Mouse (Mus musculus) cerebellum, adult 18-20 months (tissue): ENCODE results near the gene Stn1.
A peak's percentile ranks its signal among the peaks of the same experiment; 100 is the strongest.

ENCODE experiments used
- DNase-seq, 2 experiments: peaks; one replicate each; pipeline ENCODE4 v3.0.0; 2021

Stn1 gene

DNA sequence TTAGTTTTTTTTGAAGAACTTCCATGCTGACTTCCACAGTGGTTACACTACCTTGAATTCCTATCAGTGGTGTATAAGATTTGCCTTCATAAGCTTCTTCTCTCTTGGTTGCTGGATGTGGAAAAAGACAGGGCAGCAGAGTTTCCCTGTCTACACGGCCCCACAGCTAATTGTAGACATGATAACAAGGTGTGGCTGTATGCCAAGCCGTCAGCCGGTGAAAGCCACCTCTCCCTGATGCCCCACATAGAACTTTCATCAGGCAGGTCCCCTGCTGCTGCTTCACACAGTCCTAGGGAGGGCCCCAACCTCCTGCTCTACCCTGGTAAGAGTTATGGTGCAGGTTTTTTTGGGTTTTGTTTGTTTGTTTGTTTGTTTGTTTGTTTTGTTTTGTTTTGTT is 68.6 kb downstream of the Stn1 start:
- DNase-seq: no peak

DNA sequence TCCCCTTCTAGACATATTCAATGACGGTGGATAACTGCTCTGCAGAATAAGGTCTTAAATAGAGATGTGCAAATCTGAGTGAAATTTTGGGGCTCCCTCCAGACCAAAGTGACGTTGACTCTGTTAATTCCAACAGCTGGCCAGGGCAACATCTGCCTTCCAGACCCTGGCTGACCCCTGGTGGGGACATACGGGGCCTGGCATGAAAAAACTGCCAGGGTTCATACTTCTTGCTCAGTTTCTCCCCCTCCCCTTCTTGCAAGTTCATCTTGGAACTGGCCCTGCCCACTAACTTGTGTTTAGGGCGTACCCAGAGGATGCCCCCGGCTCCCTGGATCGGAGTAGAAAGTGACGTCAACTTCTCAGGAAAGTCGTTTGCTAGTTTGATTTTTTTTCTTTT is 70.5 kb downstream of the Stn1 start:
- no peak for DNase-seq

DNA sequence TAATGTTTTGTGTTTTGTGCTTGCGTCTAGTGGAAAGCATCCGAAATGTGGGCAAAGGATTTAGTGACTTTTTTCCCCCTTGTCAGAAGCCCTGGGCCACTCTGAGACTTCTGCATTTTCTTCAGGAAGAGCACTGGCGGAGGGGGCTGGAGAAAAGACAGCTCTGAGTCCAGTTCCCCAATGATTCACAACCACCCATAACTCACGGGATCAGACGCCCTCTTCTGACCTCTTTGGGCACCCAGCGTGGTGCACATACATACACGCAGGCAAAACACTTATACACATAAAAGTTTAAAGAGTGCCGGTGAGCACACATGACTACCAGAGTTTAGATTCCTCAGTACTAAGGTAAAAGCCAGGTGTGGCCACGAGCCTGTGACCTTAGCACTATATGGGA is 71.8 kb downstream of the Stn1 start:
- no peak for DNase-seq

DNA sequence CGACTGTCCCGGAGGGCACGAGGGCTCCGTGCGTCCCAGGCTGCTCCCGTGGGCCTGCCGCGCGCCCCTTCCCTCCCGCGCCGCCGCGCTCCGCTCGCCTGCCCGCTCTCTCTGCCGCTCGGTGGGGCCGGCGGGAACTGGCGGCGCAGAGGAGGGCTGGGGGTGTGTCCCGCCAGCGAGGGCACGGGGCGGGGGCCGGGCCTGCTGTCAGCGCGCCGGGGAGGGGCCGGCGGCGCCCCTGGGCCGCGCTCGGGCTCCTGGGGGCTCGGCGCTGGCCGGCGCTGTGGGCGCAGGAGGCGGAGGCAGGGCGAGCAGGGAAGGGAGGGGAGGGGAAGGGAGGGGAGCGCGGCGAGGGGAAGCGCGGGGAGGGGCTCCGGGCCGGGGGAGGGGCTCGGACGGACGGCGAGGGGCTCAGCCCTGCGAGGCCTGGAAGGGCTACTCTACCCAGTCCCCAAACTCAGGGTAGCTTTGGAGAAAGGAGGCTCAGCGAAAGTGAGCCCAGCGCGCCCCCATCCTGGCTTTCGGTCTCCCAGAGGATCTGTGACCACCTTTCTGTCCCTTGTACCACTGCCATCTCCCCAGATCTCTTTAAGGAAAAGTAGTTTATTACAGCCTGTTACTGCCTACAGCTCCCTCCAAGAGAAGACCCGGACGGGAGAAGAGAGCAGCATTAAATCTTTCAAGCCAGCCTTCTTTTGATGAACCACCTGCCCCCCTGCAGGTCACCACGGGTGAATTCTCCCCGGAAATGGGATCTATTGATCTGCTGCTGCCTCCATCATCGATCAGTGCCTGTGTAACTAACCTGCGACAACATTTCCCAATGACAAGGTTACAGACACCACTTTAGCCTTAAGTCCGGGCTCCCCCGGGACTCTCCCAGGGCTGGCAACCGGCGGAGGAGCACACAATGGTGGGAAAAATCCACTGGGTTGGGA is 72.7 kb downstream of the Stn1 start, which contains the start of gene Sh3pxd2a:
Sh3pxd2a (minus strand) TSS at position 98 of the 938 bp plus-strand sequence.
- DNase-seq: peak in 1 of 2 experiments; percentile 10

DNA sequence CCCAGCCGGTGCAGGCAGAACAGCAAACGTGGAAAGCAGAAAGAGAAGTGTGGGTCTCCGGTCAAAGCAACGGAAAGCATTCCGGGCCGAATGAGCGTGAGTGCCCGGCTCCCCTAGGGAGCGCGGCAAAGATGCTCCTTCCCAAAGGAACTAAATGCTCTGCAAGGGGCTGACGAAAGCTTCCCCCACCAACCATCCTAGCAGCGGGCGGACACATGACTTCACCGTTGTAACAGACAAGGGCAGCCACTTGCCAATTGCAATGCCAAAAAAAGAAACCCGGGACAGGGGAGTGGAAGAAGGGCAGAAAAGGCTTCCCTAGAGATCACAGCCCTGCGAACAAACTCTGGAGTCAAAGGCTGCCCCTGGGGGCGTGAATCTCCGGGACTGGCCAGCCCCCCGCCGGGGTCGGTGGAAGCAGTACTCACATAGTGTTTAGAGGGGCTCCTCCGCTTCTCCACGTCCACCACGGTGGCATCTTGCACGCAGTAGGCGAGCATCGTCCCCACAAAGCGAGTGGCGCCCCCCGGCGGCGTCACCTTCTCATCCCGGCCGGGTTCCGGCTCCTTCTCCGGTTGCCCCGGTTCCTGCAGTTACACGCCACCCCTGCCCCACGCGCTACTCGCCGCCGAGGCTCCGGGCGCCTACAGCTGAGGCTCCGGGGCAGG is 73.5 kb downstream of the Stn1 start:
- DNase-seq: peak; percentile 20 to 48

DNA sequence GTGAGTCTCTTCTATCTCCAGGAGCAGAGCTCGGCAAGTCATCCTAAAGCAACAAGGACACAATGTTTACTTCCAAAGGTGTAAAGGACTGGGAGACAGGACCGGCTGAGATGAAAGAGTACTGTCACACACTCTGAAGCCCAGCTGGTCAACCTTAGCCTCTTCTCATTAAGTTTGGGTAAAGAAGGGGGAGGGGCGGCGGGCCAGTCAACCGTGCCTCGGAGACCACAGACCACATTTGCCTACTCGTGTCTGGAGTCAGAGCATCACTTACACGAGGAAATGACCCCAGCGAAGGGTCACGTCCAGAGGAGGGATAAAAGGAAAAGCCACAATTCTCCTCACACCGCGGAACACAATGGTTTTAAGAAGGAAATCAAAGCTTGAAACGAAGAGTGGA is 74.1 kb downstream of the Stn1 start:
- no peak for DNase-seq

DNA sequence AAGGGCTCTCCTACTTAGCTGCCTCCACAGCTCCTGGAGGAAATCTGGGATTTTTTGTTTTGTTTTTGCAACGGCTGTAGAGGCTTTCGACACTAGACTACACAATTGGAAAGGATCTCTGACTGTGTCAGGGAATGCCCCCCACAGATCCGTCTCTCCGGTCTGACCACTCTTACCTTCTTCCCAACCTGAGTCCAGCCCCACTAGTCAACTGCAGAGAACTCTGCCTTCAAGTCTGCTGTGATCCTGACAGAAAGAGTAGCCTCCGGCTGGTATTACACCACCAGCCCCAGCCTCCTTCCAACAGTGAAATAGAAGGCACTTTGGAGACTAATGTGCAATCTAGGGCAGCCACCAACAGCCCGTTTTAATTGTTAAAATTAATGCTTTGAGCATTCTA is 74.6 kb downstream of the Stn1 start:
- no peak for DNase-seq

DNA sequence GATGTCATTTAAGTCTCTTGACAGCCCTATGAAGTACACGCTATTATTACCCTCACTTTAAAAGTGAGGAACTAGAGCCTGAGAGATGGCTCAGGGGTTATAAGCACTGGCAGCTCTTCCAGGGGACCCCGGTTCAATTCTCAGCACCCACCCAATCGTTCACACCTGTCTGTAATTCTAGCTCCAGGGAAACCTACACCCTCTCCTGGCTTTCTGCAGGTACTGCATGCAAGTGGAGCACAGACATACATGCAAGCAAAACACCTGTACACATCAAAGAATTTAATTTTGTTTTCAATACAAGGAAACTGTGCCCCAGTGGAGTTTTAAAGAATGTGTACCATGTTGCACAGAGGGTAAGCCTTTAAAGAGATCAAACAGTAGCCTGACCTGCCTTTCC is 75.5 kb downstream of the Stn1 start:
- no peak for DNase-seq

DNA sequence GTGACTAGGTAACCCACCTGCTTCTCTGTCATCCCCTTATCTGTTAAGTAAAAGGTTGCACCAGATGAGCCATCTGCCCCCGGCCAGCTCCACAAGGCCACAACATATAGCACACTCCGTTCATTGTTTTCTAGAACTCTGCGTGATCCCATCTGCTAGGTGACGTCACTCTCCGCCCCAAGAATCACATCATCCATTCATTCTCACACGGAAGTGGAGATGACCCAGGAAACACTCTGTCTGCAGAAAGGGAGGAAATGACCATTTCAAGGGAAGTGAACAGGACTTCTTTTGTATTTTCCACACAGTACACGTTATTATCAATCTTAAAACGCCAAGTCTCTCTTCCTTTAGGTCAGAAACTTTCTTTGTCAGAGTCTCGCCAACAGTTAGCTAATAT is 75.9 kb downstream of the Stn1 start:
- no peak for DNase-seq

DNA sequence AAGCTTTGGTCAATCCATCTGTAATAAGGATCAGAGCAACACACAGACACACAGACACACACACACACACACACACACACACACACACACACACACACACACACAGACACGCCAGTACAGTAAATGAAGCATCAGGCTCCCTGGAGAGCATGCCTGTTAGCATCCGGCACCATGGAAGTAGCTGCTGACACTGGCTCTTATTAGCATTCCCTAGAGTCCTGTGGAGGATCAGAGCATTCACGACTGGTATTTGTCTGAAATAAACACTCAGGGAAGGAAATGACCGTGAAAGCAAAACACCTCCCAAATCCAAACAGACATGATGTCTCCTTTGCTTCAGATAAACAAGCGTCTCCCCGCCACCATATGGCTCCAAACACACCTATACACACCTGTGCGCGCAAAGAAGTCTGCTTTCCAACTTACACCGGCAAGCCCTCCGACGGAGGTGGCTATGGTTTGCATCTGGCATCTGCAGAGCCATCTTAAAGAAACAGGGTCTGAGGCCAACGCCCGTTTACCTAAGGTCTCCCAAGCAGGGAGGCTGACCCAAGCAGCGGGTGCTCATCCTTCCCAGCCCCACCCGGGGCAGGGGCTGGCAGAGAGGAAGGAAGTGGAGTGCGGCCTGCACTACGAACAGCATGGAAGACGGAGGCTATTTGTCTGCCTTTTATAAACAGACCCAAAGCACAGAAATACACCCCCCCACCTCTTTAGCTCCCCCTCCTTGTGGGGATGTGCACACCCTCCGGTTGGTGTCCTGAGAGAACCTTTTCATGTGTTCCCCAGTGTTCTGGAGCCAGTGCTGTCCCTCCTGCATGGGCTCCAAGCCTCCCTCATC is 77.0 kb downstream of the Stn1 start:
- no peak for DNase-seq

DNA sequence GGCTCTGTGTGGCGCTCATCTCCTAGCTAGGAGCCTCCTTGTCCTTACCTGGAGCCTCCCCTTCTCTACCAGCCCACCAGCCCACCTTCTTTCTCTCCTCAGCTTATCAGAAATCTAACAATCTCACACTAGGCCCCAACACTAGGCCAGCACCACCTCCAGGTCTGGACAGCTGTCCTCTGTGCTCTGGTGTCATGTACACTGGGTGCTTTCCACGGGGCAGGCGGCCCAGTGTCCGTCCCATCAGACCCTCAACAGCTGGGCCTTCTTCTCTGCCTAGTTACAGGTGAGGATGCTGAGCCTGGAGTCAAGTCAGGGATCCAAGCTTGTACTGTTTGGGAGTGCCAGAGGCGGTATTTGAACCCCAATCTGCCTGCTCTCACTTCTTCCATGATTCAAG is 78.1 kb downstream of the Stn1 start:
- no peak for DNase-seq

DNA sequence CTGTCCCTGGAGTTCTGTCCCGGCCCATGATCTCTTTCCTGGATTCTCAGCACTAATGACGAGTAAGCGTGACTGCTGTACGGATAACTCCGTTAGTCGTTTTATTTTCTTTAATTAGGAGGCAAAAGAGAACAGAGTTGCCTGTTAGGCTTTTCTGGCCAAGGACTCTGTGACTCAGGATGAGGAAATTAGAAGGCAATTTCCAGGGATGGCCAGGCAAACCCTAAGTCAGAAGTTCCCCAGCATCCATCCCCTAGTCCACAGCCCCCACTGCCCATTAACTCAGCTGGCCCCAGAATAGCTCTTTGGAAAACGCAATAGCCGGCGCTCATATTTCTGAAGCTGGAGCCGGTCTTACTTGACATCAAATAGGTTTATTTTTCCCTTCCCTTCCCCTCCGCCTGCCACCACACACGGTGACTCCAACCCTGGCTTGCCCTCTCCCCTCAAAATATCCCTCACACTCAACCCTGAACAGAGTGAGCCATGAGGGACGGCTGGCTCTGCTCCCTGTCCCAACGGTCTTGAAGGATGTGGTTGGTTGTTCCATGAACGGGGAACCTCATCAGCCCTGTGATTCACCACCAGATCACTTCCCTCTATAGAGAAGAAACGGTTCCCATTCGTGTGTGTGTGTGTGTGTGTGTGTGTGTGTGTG is 78.7 kb downstream of the Stn1 start:
- DNase-seq: no peak

DNA sequence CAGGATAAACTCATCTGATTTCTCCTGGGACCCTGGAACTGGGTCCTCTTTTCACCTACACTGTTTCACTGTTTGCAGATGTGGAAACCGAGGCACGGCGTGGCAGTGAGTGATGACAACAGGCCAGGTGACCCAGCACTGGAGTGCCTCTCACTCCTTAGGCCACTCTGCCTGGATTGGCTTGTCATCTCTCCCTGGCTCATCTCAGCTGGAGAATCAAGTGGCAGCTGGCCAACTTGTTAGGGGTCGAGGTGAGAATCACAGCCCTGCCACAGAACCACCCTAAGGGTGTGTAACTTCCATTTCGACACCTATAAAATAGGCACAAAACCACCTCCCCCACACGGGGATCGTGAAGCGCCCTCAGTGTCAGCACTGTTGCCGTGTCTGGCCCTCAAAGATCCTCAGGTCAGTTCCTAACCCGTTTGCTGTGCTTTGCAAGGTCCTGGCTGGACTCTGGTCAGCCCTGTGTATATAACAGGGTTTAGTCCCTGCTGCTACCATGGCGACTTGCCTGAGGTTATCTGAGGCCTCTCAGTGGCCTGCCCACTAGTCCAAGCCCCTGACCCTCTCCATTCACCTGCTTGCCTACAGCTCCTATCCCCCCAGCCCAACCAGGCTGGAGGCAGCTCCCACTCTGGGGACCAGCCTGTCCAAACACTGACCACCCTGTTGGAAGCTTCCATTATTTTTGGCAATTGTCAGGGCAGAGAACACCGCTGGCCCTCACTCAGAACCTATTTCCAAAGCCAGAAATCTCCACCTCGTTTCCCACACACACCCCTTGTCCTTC is 79.4 kb downstream of the Stn1 start:
- no peak for DNase-seq

DNA sequence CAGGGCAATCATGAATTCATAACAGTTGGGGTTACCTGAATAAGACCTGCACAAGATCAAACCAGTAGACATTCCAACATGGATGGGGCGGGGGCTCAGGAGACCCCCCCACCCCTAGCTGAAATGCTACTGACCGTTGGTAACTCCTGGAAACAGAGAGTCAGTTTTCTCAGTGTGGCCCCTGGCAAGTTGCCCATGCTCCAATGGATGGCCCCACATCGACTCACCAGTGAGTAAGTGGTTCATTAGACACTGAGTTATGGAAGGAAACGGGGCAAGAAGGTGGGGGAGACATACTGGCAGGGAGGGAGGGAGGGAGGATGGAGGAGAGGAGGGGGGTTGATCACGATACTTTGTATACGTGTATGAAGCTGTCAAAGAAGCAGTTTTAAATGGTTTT is 81.3 kb downstream of the Stn1 start:
- no peak for DNase-seq

DNA sequence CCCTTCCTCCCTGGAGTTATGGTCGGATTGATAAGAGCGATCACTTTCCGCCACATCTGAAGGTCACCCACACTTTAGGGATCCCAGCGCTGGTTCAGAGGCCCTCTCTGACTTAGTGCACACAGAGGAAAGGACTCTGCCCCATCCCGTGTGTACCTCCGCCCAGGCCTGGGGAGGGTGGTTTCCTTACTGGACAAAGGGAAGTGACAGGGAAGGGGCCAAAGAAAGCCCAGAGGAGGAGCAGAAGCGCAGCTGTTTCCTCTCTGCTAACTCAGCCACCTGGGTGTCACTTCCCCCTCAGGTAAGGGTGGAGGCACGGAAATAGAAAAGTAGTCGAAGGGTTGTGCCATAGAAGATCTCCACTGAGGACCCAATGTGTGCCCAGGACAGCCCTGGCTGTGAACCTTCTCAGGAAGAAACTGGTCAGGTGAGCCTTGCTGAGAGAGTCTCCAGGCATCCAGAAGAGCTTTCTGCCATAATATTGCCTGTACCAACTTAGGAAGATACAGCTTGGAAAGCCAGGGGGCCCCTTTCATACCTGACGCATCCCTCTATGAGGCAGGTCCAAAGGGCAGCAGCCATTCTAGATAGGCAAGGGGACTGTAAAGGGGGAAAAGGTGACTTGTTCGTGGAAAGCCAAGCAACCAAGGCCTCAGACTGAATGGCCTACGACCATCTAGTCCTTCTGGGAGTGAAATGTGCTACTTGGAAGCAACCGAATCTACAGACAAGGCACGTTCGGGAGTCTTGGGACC is 82.1 kb downstream of the Stn1 start:
- DNase-seq: no peak

DNA sequence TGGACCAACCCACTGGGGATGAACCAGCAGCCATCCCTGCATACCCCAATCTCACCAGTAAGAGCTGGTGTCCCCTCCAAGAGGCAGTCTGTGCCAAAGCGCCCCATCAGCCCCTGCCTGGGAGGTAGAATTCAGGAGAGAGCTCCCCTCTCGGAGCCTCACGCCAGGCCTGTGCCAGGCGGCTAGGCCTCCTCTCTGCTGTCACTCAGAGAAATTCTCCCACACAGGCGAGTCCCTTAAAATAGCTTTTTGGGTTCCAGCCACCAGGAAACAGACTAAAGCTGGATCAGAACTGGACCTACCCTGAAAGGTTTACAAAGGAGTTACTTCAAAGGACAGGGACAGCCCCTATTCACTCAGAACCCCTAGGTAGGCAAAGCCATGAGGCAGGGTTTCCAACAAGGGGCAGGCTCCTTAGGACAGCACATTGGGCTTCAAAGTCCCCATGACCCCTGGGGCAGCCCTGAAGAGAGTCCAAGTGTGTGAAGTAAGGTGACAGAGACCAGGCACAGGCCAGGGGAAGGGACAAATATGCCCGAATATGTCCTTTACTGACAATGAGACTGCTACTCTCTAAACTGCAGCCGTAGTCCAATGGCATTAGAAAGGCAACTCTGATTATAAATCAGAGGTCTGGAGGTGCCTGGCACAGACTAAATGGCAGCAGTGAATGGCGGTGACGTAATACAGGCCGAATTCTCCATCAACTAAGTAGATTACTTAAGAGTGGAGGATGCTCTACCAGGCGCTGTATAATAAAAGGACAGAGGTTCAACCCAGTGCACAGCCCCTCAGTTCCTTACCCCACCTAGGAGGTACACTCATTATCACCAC is 82.9 kb downstream of the Stn1 start:
- DNase-seq: no peak

DNA sequence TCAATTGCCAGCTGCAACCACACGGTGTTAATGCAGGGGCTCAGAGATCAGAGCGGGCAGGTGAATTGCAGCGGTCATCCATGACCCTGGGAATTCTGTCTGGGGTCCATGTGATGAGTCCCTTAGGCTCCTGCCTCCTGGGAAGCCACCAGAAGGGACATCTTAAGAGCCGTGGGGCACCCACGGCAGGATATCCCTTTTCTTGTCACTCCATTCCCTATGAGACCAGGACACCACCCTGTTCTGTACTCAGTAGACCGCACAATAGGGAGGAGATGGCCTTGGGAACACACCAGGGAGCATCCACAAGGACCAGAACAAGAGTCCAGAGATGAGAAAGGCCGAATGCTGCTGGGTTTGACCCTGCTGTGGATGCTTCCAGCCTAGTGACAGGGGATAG is 84.0 kb downstream of the Stn1 start:
- no peak for DNase-seq

DNA sequence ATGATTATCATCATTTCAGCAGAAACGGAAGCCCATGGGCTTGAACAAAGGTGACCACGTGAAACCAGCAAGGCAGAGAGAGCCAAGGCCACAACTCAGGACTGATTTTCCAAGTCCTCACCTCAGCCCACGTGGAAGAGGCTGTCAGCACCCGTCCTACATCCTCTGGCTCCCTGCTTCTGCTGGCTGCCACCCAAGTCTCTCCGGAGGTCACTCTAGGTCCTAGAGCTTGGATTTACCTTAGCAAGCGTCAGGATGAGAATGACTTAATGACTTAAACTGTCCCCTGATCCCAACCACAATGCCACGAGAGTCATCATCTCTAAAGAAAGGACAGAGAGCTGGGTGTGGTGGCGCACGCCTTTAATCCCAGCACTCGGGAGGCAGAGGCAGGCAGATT is 84.6 kb downstream of the Stn1 start:
- no peak for DNase-seq

DNA sequence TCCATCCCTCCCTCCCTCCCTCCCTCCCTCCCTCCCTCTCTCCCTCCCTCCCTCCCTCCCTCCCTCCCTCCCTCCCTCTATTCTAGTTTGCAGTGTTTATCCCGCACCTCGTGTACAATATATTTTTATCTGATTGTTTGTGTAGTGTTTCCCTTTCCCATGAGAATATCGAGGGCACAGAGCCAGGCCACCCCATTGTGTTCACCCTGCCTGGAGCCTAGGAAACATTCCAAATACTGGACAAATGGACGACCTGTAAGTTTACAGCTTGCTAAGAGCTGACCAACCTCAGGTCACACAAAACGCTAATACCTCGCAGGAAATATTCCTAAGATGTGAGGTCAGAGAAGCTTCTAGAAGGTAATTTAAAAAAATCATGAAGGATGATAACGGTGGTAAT is 85.1 kb downstream of the Stn1 start:
- no peak for DNase-seq

DNA sequence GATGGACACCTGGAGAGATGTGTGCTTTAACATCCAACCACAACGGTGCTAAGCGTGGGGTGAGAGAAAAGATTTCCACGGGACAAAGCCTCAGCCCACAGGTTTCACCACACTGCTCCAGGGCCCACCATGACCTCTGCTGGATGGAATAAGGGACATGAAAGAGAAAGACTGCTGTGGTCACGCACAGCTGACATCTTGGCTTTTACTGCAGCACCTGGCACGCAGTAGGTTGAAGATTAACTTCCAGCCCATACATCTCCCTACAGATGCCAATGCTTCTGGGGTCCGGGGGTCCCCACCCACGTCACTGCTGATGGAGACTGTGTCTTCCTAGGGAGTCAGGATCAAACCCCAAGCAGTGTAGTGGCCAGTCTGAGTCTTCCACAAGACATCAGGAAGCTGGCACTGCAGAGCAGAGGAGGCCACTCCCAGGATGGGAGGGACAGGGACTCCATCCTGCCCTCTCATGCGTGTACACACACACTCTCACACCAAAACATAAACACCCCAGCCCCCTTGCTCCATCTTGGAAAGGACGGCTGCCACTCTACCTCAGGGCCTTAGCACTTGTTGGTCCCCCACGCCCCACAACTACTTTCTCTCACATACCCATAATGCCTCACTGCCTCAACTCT is 85.7 kb downstream of the Stn1 start:
- no peak for DNase-seq
